Mouse (Mus musculus) small intestine, adult 2 months (tissue): ENCODE results near the gene Rwdd2a.

Experiments
- CTCF ChIP-seq: fragments of 200-500 bp; IDR thresholded peaks from 2 replicates; pipeline ENCODE4 v1.5.1; 2012; ENCODE audit warnings: low read depth, mild to moderate bottlenecking, control low read depth, inconsistent platforms, low read length, moderate library complexity, mixed read lengths; ENCODE audit not compliant: insufficient replicate concordance, insufficient read length; ENCODE audit errors: extremely low read depth
- POLR2A ChIP-seq: fragments of 200-500 bp; IDR thresholded peaks from 2 replicates; pipeline ENCODE4 v1.6.1; 2012; ENCODE audit warnings: low read depth, mild to moderate bottlenecking, control low read depth, inconsistent platforms, low read length, moderate library complexity

DNA sequence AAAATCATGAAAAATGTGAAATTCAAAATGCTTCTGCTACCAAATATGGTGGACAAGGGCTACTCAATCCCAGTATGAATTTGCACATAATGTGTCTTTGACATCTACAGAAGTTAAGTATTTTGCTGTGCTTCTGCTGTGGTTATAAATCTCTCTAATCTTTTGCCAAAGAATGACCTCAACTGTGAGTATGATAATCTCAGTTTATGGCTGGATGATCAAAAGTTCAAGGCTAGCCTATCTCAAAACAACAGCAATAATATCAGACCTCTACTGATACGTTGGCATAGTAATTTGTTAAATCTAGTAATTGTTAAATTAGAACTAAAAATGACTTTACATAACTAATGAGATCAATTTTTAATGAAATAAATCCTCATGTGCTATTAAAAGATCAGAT, 44.0 kb downstream of the Rwdd2a start:
- TF ChIP-seq CTCF (no peak), POLR2A (no peak)
